Mouse (Mus musculus): ENCODE data around the gene Ralgapa2.
"Not testable (repeated sequence)": the region's sequence is repeated elsewhere in the genome, so short reads cannot be mapped to it uniquely, and the experiment has no call there.

Ralgapa2 gene

GRCm38 (mm10) chr2:146496995-146497394 lies 15.1 kb downstream of the Ralgapa2 start:
- DNase-seq = no peak

GRCm38 (mm10) chr2:146495781-146496180 lies 16.4 kb downstream of the Ralgapa2 start:
- DNase-seq = no peak

- DNase-seq = no peak
Observed at GRCm38 (mm10) chr2:146493354-146493946, 18.7 kb downstream of the Ralgapa2 start.

- DNase-seq = no peak
Observed at GRCm38 (mm10) chr2:146491830-146492610, 20.1 kb downstream of the Ralgapa2 start.

GRCm38 (mm10) chr2:146490926-146491325 lies 21.2 kb downstream of the Ralgapa2 start:
- DNase-seq = no peak

- no peak for DNase-seq
Observed at GRCm38 (mm10) chr2:146488291-146488690, 23.9 kb downstream of the Ralgapa2 start.

- DNase-seq = no peak
Observed at GRCm38 (mm10) chr2:146482859-146483258, 29.3 kb downstream of the Ralgapa2 start.

- DNase-seq = no peak
Observed at GRCm38 (mm10) chr2:146477491-146477890, 34.7 kb downstream of the Ralgapa2 start.

GRCm38 (mm10) chr2:146476428-146476972 lies 35.6 kb downstream of the Ralgapa2 start:
- DNase-seq = no peak

- no peak for DNase-seq
Observed at GRCm38 (mm10) chr2:146476001-146476400, 36.1 kb downstream of the Ralgapa2 start.

GRCm38 (mm10) chr2:146470947-146471346 lies 41.2 kb downstream of the Ralgapa2 start:
- peak; percentile 14 for DNase-seq

- peak; percentile 27 for DNase-seq
Observed at GRCm38 (mm10) chr2:146469707-146470420, 42.3 kb downstream of the Ralgapa2 start.

- no peak for DNase-seq
Observed at GRCm38 (mm10) chr2:146468898-146469297, 43.2 kb downstream of the Ralgapa2 start.

- no peak for DNase-seq
Observed at GRCm38 (mm10) chr2:146468016-146468415, 44.1 kb downstream of the Ralgapa2 start.

GRCm38 (mm10) chr2:146466811-146467210 lies 45.3 kb downstream of the Ralgapa2 start:
- not testable (repeated sequence) for DNase-seq

- DNase-seq = no peak
Observed at GRCm38 (mm10) chr2:146457494-146457893, 54.6 kb downstream of the Ralgapa2 start.

- no peak for DNase-seq
Observed at GRCm38 (mm10) chr2:146456612-146457011, 55.5 kb downstream of the Ralgapa2 start.

GRCm38 (mm10) chr2:146456062-146456461 lies 56.1 kb downstream of the Ralgapa2 start:
- DNase-seq = no peak

GRCm38 (mm10) chr2:146444009-146444408 lies 68.1 kb downstream of the Ralgapa2 start:
- DNase-seq = no peak

- DNase-seq = no peak
Observed at GRCm38 (mm10) chr2:146443291-146443875, 68.8 kb downstream of the Ralgapa2 start.

GRCm38 (mm10) chr2:146441711-146442110 lies 70.4 kb downstream of the Ralgapa2 start:
- DNase-seq = no peak

- no peak for DNase-seq
Observed at GRCm38 (mm10) chr2:146428751-146429150, 83.4 kb downstream of the Ralgapa2 start.

GRCm38 (mm10) chr2:146427380-146427779 lies 84.8 kb downstream of the Ralgapa2 start:
- DNase-seq = no peak

Data from kidney, postnatal 10 days (tissue).